Mouse (Mus musculus) neural tube, embryonic 11.5 days (tissue): ENCODE results near the gene Dnajb2. TPM values are rescaled to one million over a fixed set of nuclear protein-coding genes. Genes with fewer than 3 reads are reported as not detected.

Source experiments
- ATAC-seq: fragments of 200-750 bp; cut with Nextera tagmentation; 2 replicates; pipeline ENCODE4 v1.8.0; 2017; ENCODE audit warnings: moderate number of reproducible peaks, mild to moderate bottlenecking, moderate TSS enrichment, moderate library complexity; ENCODE audit not compliant: insufficient read depth, low FRiP score, low TSS enrichment
- DNase-seq: peaks from one replicate; pipeline ENCODE4 v3.0.0-alpha.2; 2015; ENCODE audit warnings: low spot score
- H3K27ac ChIP-seq: fragments of 300-500 bp; sonication (generic); 2 replicates; pipeline ENCODE4 v1.5.1; 2014; ENCODE audit warnings: low read depth, mild to moderate bottlenecking, low read length
- H3K27me3 ChIP-seq: fragments of 300-500 bp; sonication (generic); 2 replicates; pipeline ENCODE4 v1.6.1; 2014; ENCODE audit warnings: mild to moderate bottlenecking, low read length, mixed read lengths; ENCODE audit not compliant: control insufficient read depth, insufficient read depth
- H3K36me3 ChIP-seq: fragments of 300-500 bp; sonication (generic); 2 replicates; pipeline ENCODE4 v1.6.1; 2014; ENCODE audit warnings: mild to moderate bottlenecking, low read length, moderate library complexity, mixed read lengths; ENCODE audit not compliant: control insufficient read depth, insufficient read depth
- H3K4me1 ChIP-seq: fragments of 300-500 bp; sonication (generic); 2 replicates; pipeline ENCODE4 v1.6.1; 2014; ENCODE audit warnings: low read length, mixed read lengths; ENCODE audit not compliant: control insufficient read depth, insufficient read depth
- H3K4me2 ChIP-seq: fragments of 300-500 bp; sonication (generic); 2 replicates; pipeline ENCODE4 v1.6.1; 2014; ENCODE audit warnings: low read depth, mild to moderate bottlenecking, moderate library complexity
- H3K4me3 ChIP-seq: fragments of 300-500 bp; sonication (generic); 2 replicates; pipeline ENCODE4 v1.5.1; 2014; ENCODE audit warnings: low read depth, low read length
- H3K9ac ChIP-seq: fragments of 300-500 bp; sonication (generic); 2 replicates; pipeline ENCODE4 v1.6.1; 2014; ENCODE audit warnings: mild to moderate bottlenecking, low read length
- H3K9me3 ChIP-seq: fragments of 300-500 bp; sonication (generic); 2 replicates; pipeline ENCODE4 v1.6.1; 2016; ENCODE audit warnings: low read length; ENCODE audit not compliant: control insufficient read depth
- WGBS: fragments of 180-500 bp; shearing (Covaris S2); extraction: QIAGEN DNeasy Blood & Tissue Kit; methylation state at CpG from one replicate; pipeline ENCODE4 v1.1.7; 2014; 5-methylcytosine and 5-hydroxymethylcytosine counted together
- microRNA-seq: library from miRNA; unstranded; fragments of <30 nt; microRNA quantifications from one replicate; pipeline ENCODE4, GENCODE M21; 2016
- polyA plus RNA-seq: library from polyadenylated mRNA; unstranded; fragments of >200 nt; fragmentation: Nextera tagmentation; extraction: Ambion mirVana; gene quantifications from 2 replicates; pipeline ENCODE4 v1.2.1, GENCODE M21; 2014

Gene Dnajb2
- polyA plus RNA-seq, 1 experiment from 2014 or later, result 21.9 TPM

DNA sequence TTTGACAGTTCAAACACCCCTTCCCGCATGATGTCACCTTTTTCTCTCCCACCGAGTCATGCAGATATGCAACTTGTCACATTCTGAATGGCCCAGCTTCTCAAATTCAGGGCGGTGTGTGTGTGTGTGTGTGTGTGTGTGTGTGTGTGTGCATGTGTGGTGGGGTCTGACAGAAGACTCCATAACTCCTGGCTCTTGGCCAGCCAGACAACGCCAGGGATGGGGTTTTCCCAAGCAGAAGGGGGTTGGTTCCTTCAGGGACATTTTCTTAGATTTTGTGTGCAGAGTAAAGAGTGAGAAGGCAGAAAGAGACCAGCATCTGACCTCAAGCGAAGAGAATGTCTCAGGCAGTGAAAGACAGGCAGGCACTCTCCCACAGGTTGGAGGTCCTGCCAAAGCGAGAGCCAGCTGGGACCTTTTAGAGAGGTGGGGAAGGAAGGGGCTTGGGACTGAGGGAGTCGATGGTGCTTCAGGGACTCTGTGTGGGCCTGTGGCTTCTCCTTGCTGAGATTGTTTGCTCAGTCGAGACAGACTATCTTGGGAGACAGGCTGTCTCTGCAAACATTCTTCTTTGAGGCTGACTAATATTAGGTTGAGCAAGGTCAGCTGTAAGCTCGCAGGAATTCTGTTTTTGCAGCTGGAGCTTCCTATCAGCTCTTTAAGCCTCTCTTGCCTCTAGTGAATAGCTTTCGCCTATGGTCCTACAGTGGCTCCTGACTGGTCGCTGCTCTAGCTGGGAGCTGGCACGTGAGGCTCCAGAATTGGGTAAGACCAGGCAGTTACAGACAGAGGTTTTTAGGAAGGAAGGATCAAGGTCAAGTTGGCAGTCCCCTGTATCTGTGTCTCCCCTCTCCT is 56.5 kb downstream of the Dnajb2 start:
- DNase-seq (no peak), ATAC-seq (no peak)
- Histone ChIP-seq H3K27me3 (no peaks in the 10 kb centered on the region), H3K36me3 (no peaks in the 10 kb centered on the region), H3K4me3 (no peak overlapping the region), H3K4me2 (no peak overlapping the region), H3K9ac (no peak overlapping the region), H3K9me3 (no peaks in the 10 kb centered on the region), H3K4me1 (peaks cover 11% of the 10 kb centered on the region), H3K27ac (no peak overlapping the region)
- 61% methylated on average over 12 of the region's 12 CpGs for WGBS

DNA sequence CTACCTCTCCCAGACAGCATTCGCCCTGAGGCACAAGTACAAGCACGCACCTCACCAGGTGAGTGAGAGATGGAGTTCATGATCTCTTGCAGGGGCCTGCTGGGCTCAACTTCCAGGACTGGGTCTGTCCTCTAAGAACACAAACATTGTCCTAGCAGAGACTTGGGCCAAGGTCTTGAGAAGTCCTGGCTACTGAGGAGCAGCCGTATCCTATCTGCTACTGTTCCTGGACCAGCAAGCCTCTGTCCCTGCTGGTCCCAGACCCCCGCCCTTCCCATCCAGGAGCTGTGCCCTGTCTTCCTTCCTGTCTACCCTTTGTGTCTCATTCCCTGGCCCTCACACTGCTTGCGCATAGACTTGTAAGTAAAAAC is 57.1 kb downstream of the Dnajb2 start:
- no peak overlapping the region for H3K27ac ChIP-seq
- no peaks in the 10 kb centered on the region for H3K36me3 ChIP-seq
- no peaks in the 10 kb centered on the region for H3K27me3 ChIP-seq
- DNase-seq (no peak), ATAC-seq (no peak)
- H3K4me3 ChIP-seq, result no peak overlapping the region
- H3K4me1 ChIP-seq, result peaks cover 11% of the 10 kb centered on the region
- no peak overlapping the region for H3K4me2 ChIP-seq
- H3K9ac ChIP-seq, result no peak overlapping the region
- WGBS, result 84% methylated on average over 5 of the region's 5 CpGs
- no peaks in the 10 kb centered on the region for H3K9me3 ChIP-seq

DNA sequence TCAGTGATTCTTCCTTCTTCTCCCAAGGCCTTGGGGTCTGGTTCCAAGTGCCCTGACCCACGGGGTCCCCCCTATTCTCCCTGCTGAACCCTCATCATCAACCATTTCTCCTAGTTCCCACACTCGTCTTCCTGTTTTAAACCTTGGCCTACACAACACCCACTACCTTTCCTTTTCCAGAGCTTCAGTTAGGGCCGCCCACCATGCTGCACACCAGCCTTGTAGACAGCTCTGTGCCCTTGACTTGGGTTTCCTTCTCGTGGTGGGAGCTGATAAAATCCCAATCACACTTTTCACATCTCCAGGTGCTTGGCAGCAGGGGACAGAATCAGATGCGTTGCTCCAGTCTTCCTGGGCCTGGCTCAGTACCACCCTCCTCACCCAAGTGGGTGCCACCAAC is 58.1 kb downstream of the Dnajb2 start:
- no peak for DNase-seq
- no peak overlapping the region for H3K9ac ChIP-seq
- no peaks in the 10 kb centered on the region for H3K36me3 ChIP-seq
- no peak overlapping the region for H3K4me3 ChIP-seq
- no peak overlapping the region for H3K27ac ChIP-seq
- no peaks in the 10 kb centered on the region for H3K9me3 ChIP-seq
- peaks cover 11% of the 10 kb centered on the region for H3K4me1 ChIP-seq
- H3K27me3 ChIP-seq, result no peaks in the 10 kb centered on the region
- ATAC-seq, result no peak
- 80% methylated on average over 5 of the region's 5 CpGs for WGBS
- H3K4me2 ChIP-seq, result no peak overlapping the region

Small RNA genes within 50 kb of the gene (microRNA-seq; reads per million reads assigned to microRNA genes)
- gene Gm27943, result not detected

Other genes starting within 250 kb of the Dnajb2 start
- 12.1 and 13.9 TPM in 2 replicates for gene Nhej1, start 111.2 kb upstream of the Dnajb2 start, polyA plus RNA-seq
- gene Slc23a3, start 102.5 kb upstream of the Dnajb2 start, polyA plus RNA-seq, result not detected in 2 replicates
- 53.5 and 58.4 TPM in 2 replicates for gene Cnppd1, start 93.7 kb upstream of the Dnajb2 start, polyA plus RNA-seq
- gene Retreg2, start 93.6 kb upstream of the Dnajb2 start, polyA plus RNA-seq, result 57.1 and 70.0 TPM in 2 replicates
- 31.7 and 38.3 TPM in 2 replicates for gene Zfand2b, start 67.8 kb upstream of the Dnajb2 start, polyA plus RNA-seq
- gene Abcb6, start 56.0 kb upstream of the Dnajb2 start, polyA plus RNA-seq, result 30.4 and 30.6 TPM in 2 replicates
- 14.9 and 18.2 TPM in 2 replicates for gene Ankzf1, start 44.3 kb upstream of the Dnajb2 start, polyA plus RNA-seq
- 21.8 and 27.0 TPM in 2 replicates for gene Atg9a, start 44.2 kb upstream of the Dnajb2 start, polyA plus RNA-seq
- gene Glb1l, start 25.6 kb upstream of the Dnajb2 start, polyA plus RNA-seq, result 14.7 and 15.0 TPM in 2 replicates
- gene Stk16, start 25.6 kb upstream of the Dnajb2 start, polyA plus RNA-seq, result 114 and 131 TPM in 2 replicates
- gene Tuba4a, start 16.5 kb upstream of the Dnajb2 start, polyA plus RNA-seq, result 17.6 and 18.0 TPM in 2 replicates
- gene A630095N17Rik, start 4.3 kb upstream of the Dnajb2 start, polyA plus RNA-seq, result not detected in 2 replicates
- 4.4 and 6.0 TPM in 2 replicates for gene Ptprn, start 28.1 kb downstream of the Dnajb2 start, polyA plus RNA-seq
- 30.9 and 35.0 TPM in 2 replicates for gene Resp18, start 42.0 kb downstream of the Dnajb2 start, polyA plus RNA-seq
- gene Dnpep, start 81.6 kb downstream of the Dnajb2 start, polyA plus RNA-seq, result 180 and 182 TPM in 2 replicates
- 15.8 and 18.0 TPM in 2 replicates for gene Des, start 123.9 kb downstream of the Dnajb2 start, polyA plus RNA-seq
- 15.5 and 19.1 TPM in 2 replicates for gene Speg, start 138.9 kb downstream of the Dnajb2 start, polyA plus RNA-seq
- 62.5 and 64.2 TPM in 2 replicates for gene Gmppa, start 199.5 kb downstream of the Dnajb2 start, polyA plus RNA-seq
- 2.3 and 2.9 TPM in 2 replicates for gene Asic4, start 214.0 kb downstream of the Dnajb2 start, polyA plus RNA-seq
- 27.1 and 27.2 TPM in 2 replicates for gene Chpf, start 242.9 kb downstream of the Dnajb2 start, polyA plus RNA-seq
- gene Tmem198, start 243.1 kb downstream of the Dnajb2 start, polyA plus RNA-seq, result 12.3 and 13.7 TPM in 2 replicates